Comparison of ENCODE assay signal across 22 mouse cellular contexts in the genomic region with DNA sequence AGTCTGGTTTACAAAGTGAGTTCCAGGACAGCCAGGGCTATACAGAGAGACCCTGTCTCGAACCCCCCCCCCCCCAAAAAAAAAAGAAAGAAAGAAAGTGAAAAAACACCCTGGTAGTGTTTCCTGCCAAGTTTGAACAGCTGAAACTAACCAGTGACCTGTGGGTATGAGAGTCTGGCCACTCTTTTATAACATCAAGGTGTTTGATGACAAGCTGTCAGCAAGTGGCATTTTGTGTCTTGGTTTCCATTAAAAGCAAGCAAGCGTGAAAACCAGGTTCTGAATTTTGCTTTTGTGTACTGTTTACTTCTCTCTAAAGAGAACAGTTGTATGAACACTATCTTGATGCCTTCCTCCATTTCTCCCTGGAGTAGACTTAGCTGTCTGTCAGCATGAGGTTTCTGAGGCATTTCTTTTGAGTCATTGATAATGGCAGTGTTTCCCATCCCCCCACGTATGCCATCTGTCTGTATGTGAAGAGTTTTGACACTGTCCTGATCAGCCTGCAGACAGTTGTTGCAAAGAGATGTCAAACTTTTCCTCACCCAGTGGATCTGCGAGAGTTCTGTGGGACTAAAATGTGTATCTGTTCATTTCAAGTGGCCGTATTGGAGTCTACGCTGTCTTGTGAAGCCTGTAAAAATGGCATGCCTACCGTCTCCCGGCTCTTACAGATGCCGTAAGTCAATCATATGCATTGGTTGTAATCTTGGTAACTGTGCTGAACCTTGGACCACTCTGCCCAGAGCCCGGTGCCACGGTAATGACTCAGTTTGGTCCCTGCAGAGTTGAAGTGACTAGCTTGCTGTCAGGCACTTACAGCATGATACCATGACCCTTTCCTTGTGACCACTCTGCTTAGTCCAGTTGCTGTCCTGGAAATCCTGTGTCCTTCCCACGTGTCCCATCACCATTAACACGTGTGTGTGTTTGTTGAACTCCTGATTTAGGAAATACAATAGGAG. TPM values are rescaled to one million over a fixed set of nuclear protein-coding genes. Genes with fewer than 3 reads are reported as not detected.
DNase-seq lines count a peak whose midpoint lies in the region; ATAC-seq lines count a peak whose summit lies in the region.
"Had no signal": no experiment of that assay in that cellular context is flagged by ENCODE, and none has a peak within 500 bp of the region (broad histone marks: within the 10 kb centered on the region; RNA-seq: fewer than 3 reads in every experiment).

No protein-coding gene starts in this region.

- H3K4me3 ChIP-seq in forebrain, embryonic 15.5 days = no peak overlapping the region
- no peak overlapping the region for H3K4me3 ChIP-seq in forebrain, embryonic 10.5 days
- no peak overlapping the region for H3K4me3 ChIP-seq in heart, embryonic 13.5 days
- H3K4me3 ChIP-seq in stomach, embryonic 15.5 days (replicated peaks) = no peak overlapping the region
- H3K4me3 ChIP-seq: embryonic facial prominence, embryonic 15.5 days; hindbrain, embryonic 10.5 days; limb, embryonic 13.5 days; liver, embryonic 12.5 days had no signal

- no peak overlapping the region for H3K27ac ChIP-seq in forebrain, embryonic 15.5 days (replicated peaks)
- no peak overlapping the region for H3K27ac ChIP-seq in forebrain, embryonic 10.5 days
- H3K27ac ChIP-seq in heart, embryonic 13.5 days (replicated peaks) = peak overlapping the region; percentile 48
- peak overlapping the region; percentile 35; the same call in 1 of the 2 replicates for H3K27ac ChIP-seq in stomach, embryonic 15.5 days
- H3K27ac ChIP-seq: embryonic facial prominence, embryonic 15.5 days; hindbrain, embryonic 10.5 days; kidney, postnatal 0 days; limb, embryonic 13.5 days; liver, embryonic 12.5 days had no signal

- H3K27me3 ChIP-seq in forebrain, embryonic 15.5 days = no peaks in the 10 kb centered on the region
- no peaks in the 10 kb centered on the region for H3K27me3 ChIP-seq in forebrain, embryonic 10.5 days (ENCODE audit: poor library complexity, severe bottlenecking)
- H3K27me3 ChIP-seq in heart, embryonic 13.5 days (replicated peaks) = no peaks in the 10 kb centered on the region
- H3K27me3 ChIP-seq in stomach, embryonic 15.5 days (replicated peaks) = no peaks in the 10 kb centered on the region
- H3K27me3 ChIP-seq: embryonic facial prominence, embryonic 15.5 days; limb, embryonic 13.5 days; liver, embryonic 12.5 days had no signal

- no peaks in the 10 kb centered on the region for H3K9me3 ChIP-seq in forebrain, embryonic 15.5 days
- no peaks in the 10 kb centered on the region for H3K9me3 ChIP-seq in forebrain, embryonic 10.5 days
- no peaks in the 10 kb centered on the region for H3K9me3 ChIP-seq in heart, embryonic 13.5 days
- H3K9me3 ChIP-seq in stomach, embryonic 15.5 days = no peaks in the 10 kb centered on the region
- H3K9me3 ChIP-seq: embryonic facial prominence, embryonic 15.5 days; hindbrain, embryonic 10.5 days; limb, embryonic 13.5 days; liver, embryonic 12.5 days had no signal

- WGBS in forebrain, embryonic 15.5 days = 75% methylated on average over 13 of the region's 13 CpGs
- 91% methylated on average over 13 of the region's 13 CpGs for WGBS in forebrain, embryonic 10.5 days
- WGBS in heart, embryonic 13.5 days = 57% methylated on average over 13 of the region's 13 CpGs
- WGBS in stomach, embryonic 15.5 days = 85% methylated on average over 13 of the region's 13 CpGs

- H3K9ac ChIP-seq in forebrain, embryonic 15.5 days (replicated peaks) = no peak overlapping the region
- H3K9ac ChIP-seq in heart, embryonic 13.5 days = no peak overlapping the region
- H3K9ac ChIP-seq in stomach, embryonic 15.5 days = no peak overlapping the region
- H3K9ac ChIP-seq: embryonic facial prominence, embryonic 15.5 days; limb, embryonic 13.5 days; liver, embryonic 12.5 days had no signal

- no peaks in the 10 kb centered on the region for H3K4me1 ChIP-seq in forebrain, embryonic 15.5 days
- peaks cover 10% of the 10 kb centered on the region for H3K4me1 ChIP-seq in forebrain, embryonic 10.5 days
- H3K4me1 ChIP-seq in heart, embryonic 13.5 days = peaks cover 17% of the 10 kb centered on the region
- no peaks in the 10 kb centered on the region for H3K4me1 ChIP-seq in stomach, embryonic 15.5 days
- H3K4me1 ChIP-seq: embryonic facial prominence, embryonic 15.5 days; limb, embryonic 13.5 days; liver, embryonic 12.5 days had no signal

- peaks cover 23% of the 10 kb centered on the region for H3K36me3 ChIP-seq in forebrain, embryonic 15.5 days
- H3K36me3 ChIP-seq in forebrain, embryonic 10.5 days (replicated peaks) = peaks cover 20% of the 10 kb centered on the region
- H3K36me3 ChIP-seq in heart, embryonic 13.5 days = peaks cover 68% of the 10 kb centered on the region
- H3K36me3 ChIP-seq in stomach, embryonic 15.5 days = peaks cover 20% of the 10 kb centered on the region

- H3K4me2 ChIP-seq in forebrain, embryonic 15.5 days (replicated peaks) = no peak overlapping the region
- H3K4me2 ChIP-seq in heart, embryonic 13.5 days = no peak overlapping the region
- no peak overlapping the region for H3K4me2 ChIP-seq in stomach, embryonic 15.5 days
- H3K4me2 ChIP-seq: embryonic facial prominence, embryonic 15.5 days; limb, embryonic 13.5 days; liver, embryonic 12.5 days; midbrain, embryonic 11.5 days had no signal

- DNase-seq in forebrain, embryonic 10.5 days (ENCODE audit: extremely low spot score, low spot score) = no peak
- no peak for DNase-seq in heart, postnatal 25 days (ENCODE audit: low spot score)
- DNase-seq in forelimb bud, embryonic 11.5 days (ENCODE audit: low read depth, low spot score) = peak; percentile 64
- no peak for DNase-seq in embryo, embryonic 9.5 days (ENCODE audit: extremely low spot score)
- DNase-seq in thymus, adult 18-20 months = no peak
- DNase-seq: adrenal gland, postnatal 10 days; cerebellum, adult 2 months; gastrocnemius, postnatal 36 days; kidney, adult 2 months; layer of hippocampus, adult 9-11 months; lung, adult 18-20 months; lung, postnatal 10 days had no signal

- ATAC-seq in forebrain, embryonic 15.5 days (replicated peaks) = 0 out of 2 replicates have a peak, but pooled peaks have one; percentile 13
- ATAC-seq in heart, embryonic 13.5 days (ENCODE audit: extremely low read depth, insufficient number of reproducible peaks, low FRiP score, low TSS enrichment) = no peak
- ATAC-seq in stomach, embryonic 15.5 days (ENCODE audit: insufficient read depth, low FRiP score, low read depth) = no peak
- ATAC-seq: hindbrain, embryonic 16.5 days; liver, embryonic 12.5 days had no signal

- intact Hi-C loops in heart, postnatal 25 days (cut with DNase I) = no loop called here

RNA-seq across cellular contexts. Expression of a gene that starts 26.9 kb away (rescaled TPM):
- 235 and 239 TPM in 2 replicates for polyA plus RNA-seq in forebrain, embryonic 15.5 days (2015; fragmentation: Nextera tagmentation; extraction: Ambion mirVana)
- polyA plus RNA-seq in forebrain, embryonic 10.5 days (2016; fragmentation: Nextera tagmentation; extraction: Ambion mirVana) = 205 and 209 TPM in 2 replicates
- 460 and 512 TPM in 2 replicates for polyA plus RNA-seq in heart, embryonic 13.5 days (2015; fragmentation: Nextera tagmentation; extraction: Ambion mirVana)
- total RNA-seq in heart, postnatal 25 days (2021) = 100 to 1,000 TPM; 896 to 959 TPM
- 176 and 189 TPM in 2 replicates for polyA plus RNA-seq in stomach, embryonic 15.5 days (2015; fragmentation: Nextera tagmentation; extraction: Ambion mirVana)

RNA-seq across cellular contexts. Expression of a gene that starts 47.9 kb away (rescaled TPM):
- 48.8 and 51.8 TPM in 2 replicates for polyA plus RNA-seq in forebrain, embryonic 15.5 days (2015; fragmentation: Nextera tagmentation; extraction: Ambion mirVana)
- polyA plus RNA-seq in forebrain, embryonic 10.5 days (2016; fragmentation: Nextera tagmentation; extraction: Ambion mirVana) = 15.5 and 17.0 TPM in 2 replicates
- polyA plus RNA-seq in heart, embryonic 13.5 days (2015; fragmentation: Nextera tagmentation; extraction: Ambion mirVana) = 24.6 and 25.9 TPM in 2 replicates
- 10 to 100 TPM; 20.0 to 23.2 TPM for total RNA-seq in heart, postnatal 25 days (2021)
- polyA plus RNA-seq in stomach, embryonic 15.5 days (2015; fragmentation: Nextera tagmentation; extraction: Ambion mirVana) = 39.0 and 39.6 TPM in 2 replicates

Comparison
In these comparisons a context has a peak if more than half of its experiments do, and no peak if none do; other contexts are left out.
1. H3K27ac ChIP-seq: peak in heart, embryonic 13.5 days (single experiment) and stomach, embryonic 15.5 days (single experiment); none in forebrain, embryonic 15.5 days (single experiment) and forebrain, embryonic 10.5 days (single experiment).